In the genomic region with DNA sequence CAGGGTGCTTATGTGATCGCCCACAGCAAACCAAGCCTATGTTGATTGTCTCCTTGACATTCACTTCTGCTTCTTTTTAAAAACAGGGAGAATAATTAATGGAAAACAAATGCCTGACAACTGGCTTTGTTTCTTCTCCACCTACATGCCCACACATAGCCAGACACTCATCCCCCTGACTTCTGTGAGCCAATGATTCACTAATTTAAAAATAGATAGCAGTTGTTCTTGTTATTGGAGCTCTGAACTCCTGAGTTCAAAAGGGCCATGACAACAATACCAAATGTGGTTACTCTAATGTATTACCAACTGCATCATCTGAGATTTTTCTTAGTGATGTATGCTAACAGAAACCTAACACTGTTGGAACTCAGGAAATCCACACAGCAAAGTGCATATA, we compare ENCODE assay signal across 22 mouse cellular contexts. TPM values are rescaled to one million over a fixed set of nuclear protein-coding genes. Genes with fewer than 3 reads are reported as not detected.
A peak's percentile ranks its signal among the peaks of the same experiment; 100 is the strongest.
DNase-seq lines count a peak whose midpoint lies in the region; TF ChIP-seq lines count a peak whose summit lies in the region.
"Had no signal": no experiment of that assay in that cellular context is flagged by ENCODE, and none has a peak within 500 bp of the region (broad histone marks: within the 10 kb centered on the region; RNA-seq: fewer than 3 reads in every experiment).

No protein-coding gene starts in this region.

- H3K4me3 ChIP-seq in myocyte = no peak overlapping the region
- H3K4me3 ChIP-seq: hindbrain, embryonic 10.5 days; hindbrain, embryonic 13.5 days; intestine, embryonic 15.5 days had no signal

- H3ac ChIP-seq in myocyte (ENCODE audit: control insufficient read depth, insufficient read length) = no peak overlapping the region

- H3K36me3 ChIP-seq in myocyte (ENCODE audit: control insufficient read depth, insufficient read depth) = no peaks in the 10 kb centered on the region
- H3K36me3 ChIP-seq: G1E; hindbrain, embryonic 10.5 days; hindbrain, embryonic 13.5 days; intestine, embryonic 15.5 days had no signal

- TF ChIP-seq POLR2A in myocyte (IDR thresholded peaks at IDR 0.05; ENCODE audit: insufficient read length, low read depth) = no peak

- peak; percentile 42 for DNase-seq in layer of hippocampus, adult 9-11 months
- DNase-seq in layer of hippocampus, postnatal 10 days (ENCODE audit: low spot score in 2 of 2) = no peak
- DNase-seq in NIH3T3 (ENCODE audit: low read depth) = peak; percentile 45
- DNase-seq in heart, postnatal 4 days = no peak
- no peak for DNase-seq in urinary bladder, adult 2 months (ENCODE audit: low spot score)
- DNase-seq: adrenal gland, adult 8-10 months; adrenal gland, postnatal 25 days; cerebellum, adult 18-20 months; cerebellum, adult 9-10 months; cerebellum, postnatal 14 days; forebrain, postnatal 0 days; gastrocnemius, postnatal 36 days had no signal

- no peaks in the 10 kb centered on the region for H3K79me2 ChIP-seq in myocyte (ENCODE audit: control insufficient read depth, insufficient read depth)

- peak overlapping the region; percentile 73 for H3K4me2 ChIP-seq in myocyte (ENCODE audit: low read depth)
- H3K4me2 ChIP-seq: heart, embryonic 11.5 days; hindbrain, embryonic 13.5 days; intestine, embryonic 15.5 days had no signal

- H3K27me3 ChIP-seq in myocyte (ENCODE audit: control insufficient read depth, insufficient read depth, insufficient read length) = no peaks in the 10 kb centered on the region
- H3K27me3 ChIP-seq: CH12.LX; hindbrain, embryonic 13.5 days; intestine, embryonic 15.5 days had no signal

TF ChIP-seq in myocyte, 11 proteins besides CTCF, POLR2A, EP300 and RAD21:
- TF ChIP-seq TCF3 (IDR thresholded peaks at IDR 0.05; ENCODE audit: insufficient read length, low read depth) = no peak
- TF ChIP-seq CEBPB (IDR thresholded peaks at IDR 0.05; ENCODE audit: insufficient read depth, poor library complexity, severe bottlenecking) = no peak
- TF ChIP-seq E2F4 (IDR thresholded peaks at IDR 0.05; ENCODE audit: insufficient read depth) = no peak
- TF ChIP-seq SRF (IDR thresholded peaks at IDR 0.05; ENCODE audit: control insufficient read depth, insufficient read length, low read depth) = no peak
- TF ChIP-seq MYOD1 (IDR thresholded peaks at IDR 0.05; ENCODE audit: control insufficient read depth in 1 of 3, insufficient read length in 2 of 3, low read depth in 2 of 3) = peak in 2 of 3 experiments; percentile 27 to 59
- TF ChIP-seq POLR2AphosphoS2 (IDR thresholded peaks at IDR 0.05; ENCODE audit: insufficient read length, low read depth) = no peak
- no peak for TF ChIP-seq MAX (IDR thresholded peaks at IDR 0.05; ENCODE audit: low read depth)
- no peak for TF ChIP-seq USF1 (IDR thresholded peaks at IDR 0.05; ENCODE audit: low read depth)
- peak; percentile 68 for TF ChIP-seq TCF12 (IDR thresholded peaks at IDR 0.05; ENCODE audit: insufficient read depth, poor library complexity, severe bottlenecking)
- TF ChIP-seq REST (IDR thresholded peaks at IDR 0.05; ENCODE audit: insufficient read depth, insufficient read length) = no peak
- peak in 1 of 3 experiments; percentile 74 for TF ChIP-seq MYOG (IDR thresholded peaks at IDR 0.05; ENCODE audit: control insufficient read depth in 1 of 3, insufficient read depth in 1 of 3, insufficient read length in 2 of 3, low read depth in 2 of 3)

RNA-seq across cellular contexts. Expression of a gene that starts 49.9 kb away (rescaled TPM):
- total RNA-seq in layer of hippocampus, postnatal 10 days (2021) = under 1 TPM; 0.30 to 0.58 TPM
- 58.0 TPM for polyA plus RNA-seq in myocyte (2012; fragmentation: generic; extraction: Trizol)
- total RNA-seq in heart, postnatal 4 days (2021) = 100 to 1,000 TPM in 1 of 2 experiments, 10 to 100 TPM in 1; 99.0 to 101 TPM
- polyA plus RNA-seq in urinary bladder, adult 2 months (2012; rRNA removed) = 0.93 and 1.0 TPM in 2 replicates
- total RNA-seq: CH12.LX; granulocyte monocyte progenitor cell, adult 5-6 weeks had no signal
- polyA plus RNA-seq: forebrain, embryonic 11.5 days; forebrain, embryonic 14.5 days; G1E; hindbrain, embryonic 10.5 days had no signal

Comparison
In these comparisons a context has a peak if more than half of its experiments do, and no peak if none do; other contexts are left out.
1. DNase-seq: peak in layer of hippocampus, adult 9-11 months (single experiment) and NIH3T3 (single experiment); none in layer of hippocampus, postnatal 10 days (0 of 2), heart, postnatal 4 days (single experiment) and urinary bladder, adult 2 months (single experiment).
2. RNA of a gene that starts 49.9 kb away (total RNA-seq): 99.0 to 101 TPM in heart, postnatal 4 days; 0.30 to 0.58 TPM in layer of hippocampus, postnatal 10 days; every median in the first group is over 10 times any median in the second.